Mouse (Mus musculus) left cerebral cortex, adult 2 months (tissue): ENCODE results near the gene Egfem1. TPM values are rescaled to one million over a fixed set of nuclear protein-coding genes. Genes with fewer than 3 reads are reported as not detected.

Source experiments
- DNase-seq, 2 experiments: peaks; one replicate each; pipeline ENCODE4 v3.0.0; 2021 to 2022; ENCODE audit warnings: low spot score in 2 of 2, mixed read lengths in 1 of 2; ENCODE audit errors: extremely low spot score in 1 of 2
- H3K27ac ChIP-seq: fragments of 200-600 bp; 2 replicates; pipeline ENCODE4 v1.8.1; 2022
- H3K4me3 ChIP-seq: fragments of 200-600 bp; 2 replicates; pipeline ENCODE4 v1.8.1; 2022
- CTCF ChIP-seq: fragments of 200-600 bp; IDR thresholded peaks from 2 replicates; pipeline ENCODE4 v1.8.1; 2022; ENCODE audit warnings: antibody characterized with exemption, mild to moderate bottlenecking, moderate library complexity
- intact Hi-C: fragments of 180-260 bp; cut with DNase I; formaldehyde crosslinking; loops from one replicate; pipeline ENCODE4 v1.15.1; 2025
- total RNA-seq, 2 experiments: library from RNA; stranded (reverse); gene quantifications; 2 replicates each; pipeline ENCODE4 v1.2.3; 2021

Egfem1 gene
- total RNA-seq, 2 experiments from 2014 or later, result 16.9 to 21.8 TPM

DNA sequence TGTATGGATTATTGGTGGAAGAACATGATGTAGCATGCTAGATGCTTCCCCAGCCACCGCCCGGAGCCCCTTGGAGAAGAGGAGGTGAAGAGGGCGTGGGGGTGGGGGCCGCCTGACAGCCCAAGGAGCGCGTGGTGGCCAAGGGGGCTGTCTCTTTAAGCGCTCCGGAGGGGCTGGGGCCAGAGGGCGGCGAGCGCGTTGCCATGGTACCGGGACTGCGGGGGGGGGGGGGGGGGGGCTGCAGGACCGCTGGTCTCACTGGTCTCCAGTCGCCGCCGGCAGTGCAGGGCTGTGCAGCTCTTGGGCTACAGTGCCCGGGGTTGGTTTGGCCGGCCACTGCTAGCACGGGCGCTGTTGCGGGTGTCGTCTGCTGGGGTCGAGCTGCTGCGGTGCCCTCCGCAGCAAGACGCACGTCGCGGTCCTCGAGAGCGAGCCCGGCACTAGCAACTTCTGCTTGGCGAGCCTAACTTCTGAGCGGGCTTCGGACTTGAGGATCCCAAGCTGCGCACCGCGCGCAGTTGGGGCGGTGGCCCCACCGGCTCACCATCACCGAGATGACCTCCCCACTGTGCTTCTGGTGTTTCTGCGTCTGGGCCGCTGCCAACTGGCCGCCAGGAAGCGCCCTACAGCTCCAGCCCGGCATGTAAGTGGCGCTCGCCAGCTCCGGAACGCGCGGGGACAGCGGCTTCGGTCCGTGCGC, 623 bp downstream of the Egfem1 start:
- peak; percentile 49 to 52 for DNase-seq
- peak overlapping the region; percentile 73 for H3K4me3 ChIP-seq
- H3K27ac ChIP-seq, result peak overlapping the region; percentile 83
- no peak for TF ChIP-seq CTCF
- intact Hi-C loops, result loop anchor here (5.0 kb wide), 1 partner anchor 125 kb away; no protein-coding TSS in a partner anchor

DNA sequence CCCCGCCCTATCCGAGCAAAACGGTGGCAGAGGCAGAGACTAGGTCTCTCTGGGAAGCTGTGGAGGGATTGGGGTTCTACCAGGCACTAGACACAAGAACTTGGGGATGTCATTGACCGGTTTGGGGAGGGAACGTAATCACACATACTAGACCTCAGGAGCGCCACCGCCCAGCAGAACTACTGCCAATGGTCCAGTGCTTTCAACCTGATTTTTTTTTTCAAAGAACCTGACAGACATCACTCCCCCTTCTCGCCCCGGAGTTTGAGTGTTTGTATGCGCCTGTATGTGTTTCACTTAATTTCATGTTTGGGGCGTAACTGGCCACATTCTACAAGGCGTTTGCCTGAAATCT, 1.1 kb downstream of the Egfem1 start:
- H3K4me3 ChIP-seq, result peak overlapping the region; percentile 73
- DNase-seq, result peak in 1 of 2 experiments; percentile 49
- peak overlapping the region; percentile 83 for H3K27ac ChIP-seq
- TF ChIP-seq CTCF, result no peak
- intact Hi-C loops, result loop anchor here (5.0 kb wide), 1 partner anchor 124 kb away; no protein-coding TSS in a partner anchor

DNA sequence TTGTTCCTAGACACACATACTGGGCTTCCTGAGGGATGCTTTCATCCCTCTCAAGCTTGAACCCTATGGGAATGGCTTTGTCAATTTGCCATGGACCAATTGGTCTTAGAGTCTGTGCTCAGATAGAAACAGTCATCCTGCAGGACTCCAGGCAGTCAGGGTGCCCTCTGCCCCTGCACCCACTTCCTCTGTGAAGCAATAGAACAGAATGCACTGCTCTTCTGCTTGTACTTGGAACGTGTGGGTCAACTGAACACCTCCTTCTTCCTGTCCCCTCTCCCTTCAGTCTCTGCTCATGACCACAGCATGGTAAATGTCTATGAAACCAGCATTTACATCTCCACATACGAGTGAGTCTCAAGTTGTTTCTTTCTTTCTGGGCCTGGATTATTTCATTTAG, 16.6 kb downstream of the Egfem1 start:
- TF ChIP-seq CTCF, result no peak
- no peak overlapping the region for H3K4me3 ChIP-seq
- intact Hi-C loops, result no loop called here
- DNase-seq, result no peak
- no peak overlapping the region for H3K27ac ChIP-seq

DNA sequence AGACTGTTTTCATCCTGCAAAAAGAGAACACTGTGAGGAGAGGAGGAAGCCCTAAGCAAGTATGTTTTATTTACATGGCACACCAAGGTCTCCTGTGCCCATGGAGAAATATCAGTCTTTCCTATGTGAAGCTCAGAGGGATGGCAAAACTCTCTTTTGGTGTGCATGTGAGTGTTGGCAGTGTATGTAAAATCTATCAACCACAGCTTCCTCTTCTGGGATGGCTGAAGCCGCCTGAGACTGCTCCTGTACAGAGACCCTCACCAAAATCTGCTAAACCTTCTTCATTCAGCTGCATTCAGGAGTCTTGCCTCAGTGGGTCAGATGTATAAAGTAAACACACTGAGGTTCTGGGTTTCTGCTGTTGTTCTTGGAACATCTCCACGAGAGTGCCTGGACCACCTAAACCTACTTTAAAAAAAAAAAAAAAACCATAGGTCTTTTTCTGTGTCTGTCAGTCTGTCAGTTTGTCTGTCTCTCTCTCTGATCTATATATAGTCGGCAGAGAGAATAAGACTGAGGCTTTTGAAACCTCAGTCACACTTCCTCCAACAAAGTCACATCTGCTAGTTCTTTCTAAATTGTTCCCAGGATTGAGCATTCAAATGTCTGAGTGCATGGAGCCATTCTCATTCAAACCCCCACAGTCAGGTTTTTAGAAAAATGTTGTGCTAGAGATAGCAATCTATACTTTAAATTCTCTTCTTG, 24.3 kb downstream of the Egfem1 start:
- no peak for DNase-seq
- Histone ChIP-seq H3K4me3 (no peak overlapping the region), H3K27ac (no peak overlapping the region)
- no peak for TF ChIP-seq CTCF
- intact Hi-C loops, result no loop called here

DNA sequence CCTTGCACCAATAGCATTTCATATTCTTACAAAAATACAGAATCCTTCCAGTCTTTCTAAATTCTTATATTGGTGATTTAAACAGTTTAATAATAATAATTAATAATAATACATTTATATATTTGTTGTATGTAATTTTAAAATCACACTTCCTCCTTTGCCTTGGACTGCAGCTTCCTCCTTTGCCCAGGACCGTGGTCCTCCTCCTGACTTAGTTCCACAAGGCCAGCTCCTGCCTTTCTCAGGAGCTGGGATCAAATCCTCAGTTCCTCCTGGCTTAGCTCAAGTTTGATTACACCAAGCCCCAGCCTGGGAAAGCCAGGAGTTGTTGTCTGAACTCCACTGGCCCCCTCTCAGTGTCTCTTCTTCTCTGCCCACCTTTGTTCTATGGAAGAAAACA, 25.3 kb downstream of the Egfem1 start:
- DNase-seq, result no peak
- H3K4me3 ChIP-seq, result no peak overlapping the region
- no peak for TF ChIP-seq CTCF
- H3K27ac ChIP-seq, result no peak overlapping the region
- intact Hi-C loops, result no loop called here

DNA sequence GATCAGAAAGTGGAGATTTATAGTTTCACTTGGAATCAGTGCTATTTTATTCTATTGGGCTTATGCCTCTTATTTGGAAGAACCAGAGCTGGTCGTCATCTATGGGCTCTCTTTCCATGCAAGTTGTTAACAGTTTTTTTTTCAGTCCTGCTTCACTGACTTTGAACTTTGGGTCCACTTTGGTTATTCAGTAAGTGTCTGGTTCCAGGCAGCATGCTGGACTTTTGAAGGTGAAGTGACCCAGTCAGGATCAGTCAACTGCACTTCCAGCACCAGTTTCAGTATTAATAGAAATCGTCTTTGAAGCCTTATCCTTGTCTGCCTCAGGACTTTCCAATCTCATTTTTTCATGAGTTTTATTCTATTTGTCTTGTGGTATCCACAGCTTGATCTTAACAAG, 28.5 kb downstream of the Egfem1 start:
- no peak overlapping the region for H3K27ac ChIP-seq
- TF ChIP-seq CTCF, result no peak
- no peak overlapping the region for H3K4me3 ChIP-seq
- no peak for DNase-seq
- intact Hi-C loops, result no loop called here

DNA sequence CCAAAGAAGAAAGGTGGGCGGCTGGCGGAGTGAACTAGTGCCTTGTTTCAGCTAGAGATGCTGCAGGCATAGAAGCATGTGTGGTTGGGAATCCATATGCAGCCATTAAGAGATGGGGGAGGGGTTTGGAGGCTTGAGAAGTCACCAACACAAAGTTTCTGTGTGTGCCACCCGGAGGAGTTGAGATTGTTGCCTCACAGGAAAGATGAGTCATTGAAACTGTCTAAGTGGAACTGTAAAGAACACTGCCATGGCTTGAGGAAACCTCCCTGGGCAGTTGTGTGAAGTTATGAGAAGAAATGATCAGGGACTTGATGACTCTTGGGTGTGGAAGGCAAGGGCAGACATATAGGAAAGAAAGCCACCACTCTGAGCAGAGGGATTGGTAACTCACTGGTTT, 32.7 kb downstream of the Egfem1 start:
- intact Hi-C loops, result no loop called here

DNA sequence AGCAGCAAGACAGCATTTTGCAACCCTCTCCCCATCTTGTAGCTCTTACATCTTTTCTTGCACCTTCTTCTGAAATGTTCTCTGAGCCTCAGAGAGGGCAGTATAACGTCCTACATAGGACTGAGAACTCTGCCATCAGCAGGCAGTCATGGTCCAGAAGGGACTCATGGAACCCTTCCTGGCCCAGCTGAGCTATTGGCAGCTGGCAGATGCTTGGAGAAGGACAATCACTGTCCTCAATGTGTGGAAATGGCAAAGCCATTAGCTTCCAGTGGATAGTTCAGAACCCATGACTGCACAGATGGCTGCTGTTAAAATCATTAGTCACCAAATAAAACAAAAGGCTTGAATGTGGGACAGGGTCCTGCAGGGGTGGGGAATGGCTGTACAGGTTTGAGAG, 35.6 kb downstream of the Egfem1 start:
- no peak overlapping the region for H3K4me3 ChIP-seq
- intact Hi-C loops, result no loop called here
- no peak overlapping the region for H3K27ac ChIP-seq
- no peak for DNase-seq
- TF ChIP-seq CTCF, result no peak

More for the DNA sequence above, 32.7 kb downstream of the Egfem1 start:
- no peak for TF ChIP-seq CTCF
- Histone ChIP-seq H3K27ac (no peak overlapping the region), H3K4me3 (no peak overlapping the region)
- DNase-seq, result no peak

DNA sequence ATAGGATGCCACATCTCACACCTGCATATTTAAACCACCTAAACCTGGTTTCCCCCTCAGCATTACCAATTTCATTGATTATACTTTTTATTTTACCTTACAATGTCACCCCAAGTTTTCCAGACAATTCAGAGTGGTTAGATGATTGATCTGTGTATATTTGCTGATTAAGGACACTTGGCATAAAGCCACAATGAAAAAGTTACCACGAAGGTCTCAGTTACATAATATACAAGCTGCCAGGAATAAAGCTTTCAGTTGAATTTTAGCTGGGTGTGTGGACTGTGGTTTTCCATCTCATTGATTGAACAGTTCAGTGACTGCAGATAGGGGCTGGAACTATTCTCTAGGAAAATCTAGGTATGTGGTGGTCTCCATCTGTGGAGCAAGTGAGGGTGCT, 40.7 kb downstream of the Egfem1 start:
- no peak for DNase-seq
- intact Hi-C loops, result no loop called here
- no peak for TF ChIP-seq CTCF

DNA sequence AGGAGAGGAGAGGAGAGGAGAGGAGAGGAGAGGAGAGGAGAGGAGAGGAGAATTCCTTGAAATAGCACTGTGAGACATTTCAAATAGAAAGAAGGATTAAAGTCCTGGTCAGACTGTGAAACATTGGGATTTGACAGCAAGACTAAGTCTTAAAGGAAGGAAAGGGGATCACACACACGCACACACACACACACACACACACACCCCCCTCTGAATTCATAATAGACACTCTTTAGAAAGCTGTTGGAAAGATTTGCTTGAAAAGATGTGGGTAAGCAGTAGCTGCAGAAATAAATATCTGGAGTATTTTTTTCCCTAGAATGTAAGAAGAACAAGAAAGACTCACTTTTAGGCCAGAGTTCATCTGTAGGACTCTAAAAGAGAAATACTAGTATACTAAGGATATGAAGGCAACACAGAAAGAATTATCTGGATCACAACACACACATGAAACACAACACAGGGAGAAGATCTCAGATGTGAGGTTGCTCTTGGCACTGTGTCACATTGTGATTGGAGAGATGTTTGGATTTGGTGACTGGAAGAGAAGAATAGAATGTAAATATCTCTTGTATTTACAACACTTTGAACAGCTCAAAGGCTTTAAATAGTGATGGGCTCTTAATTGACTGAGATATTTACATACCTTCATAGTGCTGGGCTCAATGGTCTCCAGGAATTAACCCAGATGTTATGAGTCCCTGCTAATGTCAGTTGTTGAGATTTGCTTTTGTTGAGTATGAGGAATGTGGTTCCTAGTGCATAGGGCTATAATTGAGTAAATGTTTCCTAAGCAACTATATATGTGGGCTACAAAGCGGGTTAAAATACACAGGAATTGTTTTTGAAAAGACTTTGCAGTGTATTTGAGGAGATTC, 50.5 kb downstream of the Egfem1 start:
- intact Hi-C loops, result no loop called here
- no peak for TF ChIP-seq CTCF
- no peak for DNase-seq
- no peak overlapping the region for H3K27ac ChIP-seq
- no peak overlapping the region for H3K4me3 ChIP-seq

More for the DNA sequence above, 40.7 kb downstream of the Egfem1 start:
- Histone ChIP-seq H3K27ac (no peak overlapping the region), H3K4me3 (no peak overlapping the region)

DNA sequence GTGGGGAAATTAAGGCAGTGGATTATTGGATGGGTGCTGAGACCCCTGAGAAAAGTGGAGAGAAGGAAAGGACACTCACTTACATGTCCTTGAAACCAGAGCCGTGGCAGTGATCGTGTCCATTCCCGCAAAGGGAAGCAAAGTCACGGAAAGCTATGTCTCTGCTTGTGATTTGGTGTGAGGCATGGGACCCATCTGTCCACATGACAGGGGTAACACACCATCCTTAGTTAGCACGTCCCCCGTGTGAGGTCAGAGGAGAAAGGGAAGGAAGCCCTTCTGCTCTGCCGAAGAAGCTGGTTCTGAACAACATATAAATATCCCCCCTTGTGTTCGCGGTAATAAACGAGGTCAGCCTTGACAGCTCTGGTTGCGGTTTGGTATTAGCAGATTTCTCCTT, 52.7 kb downstream of the Egfem1 start:
- H3K4me3 ChIP-seq, result no peak overlapping the region
- TF ChIP-seq CTCF, result no peak
- no peak overlapping the region for H3K27ac ChIP-seq
- DNase-seq, result no peak
- intact Hi-C loops, result no loop called here
